Mouse (Mus musculus): ENCODE data around the gene Tmcc2. TPM values are rescaled to one million over a fixed set of nuclear protein-coding genes. Genes with fewer than 3 reads are reported as not detected.

The Tmcc2 gene
- total RNA-seq, 1 experiment from 2014 or later, result 4.5 TPM

DNA sequence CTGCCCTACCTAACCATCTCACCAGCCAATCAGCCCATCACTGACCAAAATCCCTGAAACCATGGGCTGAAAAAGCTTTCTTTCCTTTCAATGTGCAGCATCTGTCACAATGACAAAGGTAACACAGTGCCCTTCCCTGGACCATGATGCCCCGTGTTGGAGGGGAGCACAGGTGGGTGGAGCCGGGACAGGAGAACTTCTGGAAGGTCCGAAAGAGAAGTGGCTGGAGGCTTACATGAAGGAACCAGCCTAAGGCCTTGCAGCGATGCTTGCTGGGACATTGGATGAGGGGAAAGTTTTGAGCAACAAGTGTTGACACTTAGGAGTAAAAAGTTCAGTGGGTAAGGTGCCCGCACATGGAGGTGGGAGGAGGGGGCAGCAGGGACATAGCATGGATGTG lies 42.7 kb downstream of the Tmcc2 start:
- no peak for ATAC-seq (ENCODE audit: extremely low read depth, insufficient number of reproducible peaks, low FRiP score, poor library complexity, severe bottlenecking)

- no peak for ATAC-seq (ENCODE audit: extremely low read depth, insufficient number of reproducible peaks, low FRiP score, poor library complexity, severe bottlenecking)
Observed at GRCm38 (mm10) chr1:132346951-132347350, 44.1 kb downstream of the Tmcc2 start.

DNA sequence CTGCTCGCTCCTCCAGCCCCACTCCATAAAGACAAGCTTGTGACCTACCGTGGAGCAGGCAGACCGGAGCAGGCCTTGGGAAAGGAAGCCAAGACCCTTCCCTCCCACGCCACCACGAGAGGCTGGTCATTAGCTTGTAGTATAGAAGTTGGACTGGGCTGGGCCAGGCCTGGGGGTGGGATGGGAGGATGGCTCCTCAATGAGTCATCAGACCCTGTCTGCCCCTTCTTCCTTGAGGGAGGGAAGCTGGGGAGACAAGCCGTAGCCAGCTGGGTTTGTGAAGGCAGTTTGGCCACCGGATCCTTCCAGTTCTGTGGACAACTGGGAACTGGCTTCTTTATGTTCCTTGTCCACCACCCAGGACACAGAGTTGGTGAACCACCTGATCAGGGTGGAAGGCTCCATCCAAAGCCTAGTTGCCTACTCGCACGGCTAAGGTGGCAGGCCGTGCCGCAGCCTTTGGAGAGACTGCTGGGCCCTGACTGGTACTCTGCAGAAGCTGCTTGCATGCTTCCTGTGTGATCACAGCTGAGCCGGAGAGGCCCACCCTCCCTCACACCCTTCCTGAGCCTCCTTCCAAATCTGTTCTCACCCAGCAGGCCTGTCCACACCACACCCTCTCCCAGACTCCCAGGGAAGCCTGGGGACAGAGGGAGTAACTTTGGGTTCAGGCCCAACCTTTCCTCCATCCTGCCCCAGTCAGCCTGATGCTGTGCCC lies 44.8 kb downstream of the Tmcc2 start:
- no peak for ATAC-seq (ENCODE audit: extremely low read depth, insufficient number of reproducible peaks, low FRiP score, poor library complexity, severe bottlenecking)

DNA sequence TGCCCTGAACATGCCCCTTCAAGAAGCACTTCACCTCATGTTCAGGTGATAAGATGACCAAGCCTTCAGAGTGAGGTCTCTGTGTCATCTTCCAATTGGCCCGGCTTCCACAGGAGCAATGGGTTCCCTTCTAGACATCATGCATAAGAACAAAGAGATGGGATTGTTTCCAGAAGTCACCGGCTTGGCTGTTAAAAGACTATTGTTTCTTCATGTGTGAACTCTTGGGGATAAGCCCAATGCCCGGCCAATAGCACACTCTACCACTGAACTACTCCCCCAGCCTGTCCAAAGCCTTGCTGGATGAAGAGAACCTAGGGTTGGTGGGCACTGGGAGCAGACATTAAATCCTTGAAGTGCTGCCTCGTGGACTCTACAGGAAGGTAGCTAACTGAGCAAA lies 45.6 kb downstream of the Tmcc2 start:
- no peak for ATAC-seq (ENCODE audit: extremely low read depth, insufficient number of reproducible peaks, low FRiP score, poor library complexity, severe bottlenecking)

- ATAC-seq (ENCODE audit: extremely low read depth, insufficient number of reproducible peaks, low FRiP score, poor library complexity, severe bottlenecking), result no peak
Observed at GRCm38 (mm10) chr1:132343656-132344055, 47.4 kb downstream of the Tmcc2 start.

GRCm38 (mm10) chr1:132343191-132343590 lies 47.9 kb downstream of the Tmcc2 start:
- no peak for ATAC-seq (ENCODE audit: extremely low read depth, insufficient number of reproducible peaks, low FRiP score, poor library complexity, severe bottlenecking)

DNA sequence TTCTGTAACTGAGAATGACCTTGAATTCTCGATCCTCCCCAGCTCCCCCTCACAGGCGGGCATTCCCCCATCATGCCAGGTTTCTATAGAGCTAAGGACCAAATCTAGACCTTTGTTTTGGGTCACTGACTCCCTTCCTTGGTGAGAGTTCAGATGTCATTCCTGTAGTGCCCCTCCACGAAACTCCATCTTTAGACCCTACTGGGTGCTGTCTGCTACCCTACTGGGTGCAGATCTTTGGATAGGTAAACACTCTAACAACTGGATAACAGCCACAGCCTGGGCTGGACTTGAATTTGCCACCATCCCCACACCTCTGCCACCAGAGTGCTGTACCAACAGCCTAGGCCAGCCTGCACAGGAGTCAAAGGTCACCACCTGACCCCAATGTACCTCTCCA lies 48.6 kb downstream of the Tmcc2 start:
- ATAC-seq (ENCODE audit: extremely low read depth, insufficient number of reproducible peaks, low FRiP score, poor library complexity, severe bottlenecking), result no peak

DNA sequence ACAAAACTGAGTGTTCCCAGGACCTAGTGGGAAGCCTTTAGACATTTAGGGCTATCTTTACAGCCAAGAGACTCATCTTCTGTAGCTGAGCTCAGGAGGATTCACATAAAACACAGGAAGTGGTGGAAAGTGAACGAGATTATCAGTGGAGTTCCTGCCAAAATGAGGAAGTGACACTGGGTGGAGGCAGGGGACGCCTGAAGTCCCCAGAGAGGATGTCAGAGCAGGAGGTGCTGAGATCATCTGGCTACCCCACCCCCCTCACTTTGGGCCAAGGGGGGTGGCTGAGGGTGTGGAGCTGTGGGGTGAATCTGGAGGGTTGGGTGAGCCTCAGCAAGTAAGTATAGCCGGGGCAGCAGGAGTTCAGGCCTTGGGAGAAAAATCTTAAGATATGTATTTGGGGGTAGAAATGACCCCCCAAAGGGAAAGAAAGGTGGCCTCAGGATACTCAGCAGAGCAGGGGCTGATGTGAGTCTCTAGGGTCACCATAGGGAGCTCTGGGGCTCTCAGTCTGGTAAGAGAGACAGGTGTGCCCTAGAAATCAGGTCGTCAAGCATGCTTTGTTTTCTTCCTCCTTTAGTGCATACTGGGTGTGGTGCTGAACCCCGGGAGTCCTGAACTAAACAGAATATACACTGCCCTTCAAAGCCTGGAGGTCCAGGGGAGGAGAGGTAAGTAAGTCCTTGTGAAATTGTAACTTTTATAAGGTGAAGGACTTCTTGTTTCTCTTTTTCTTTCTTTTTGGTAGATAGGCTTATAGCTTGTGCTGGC lies 49.2 kb downstream of the Tmcc2 start:
- ATAC-seq (ENCODE audit: extremely low read depth, insufficient number of reproducible peaks, low FRiP score, poor library complexity, severe bottlenecking), result peak; percentile 90

- no peak for ATAC-seq (ENCODE audit: extremely low read depth, insufficient number of reproducible peaks, low FRiP score, poor library complexity, severe bottlenecking)
Observed at GRCm38 (mm10) chr1:132338027-132338660, 52.9 kb downstream of the Tmcc2 start.

- ATAC-seq (ENCODE audit: extremely low read depth, insufficient number of reproducible peaks, low FRiP score, poor library complexity, severe bottlenecking), result no peak
Observed at GRCm38 (mm10) chr1:132336921-132337320, 54.2 kb downstream of the Tmcc2 start.

- ATAC-seq (ENCODE audit: extremely low read depth, insufficient number of reproducible peaks, low FRiP score, poor library complexity, severe bottlenecking), result no peak
Observed at GRCm38 (mm10) chr1:132335378-132335965, 55.6 kb downstream of the Tmcc2 start.

- no peak for ATAC-seq (ENCODE audit: extremely low read depth, insufficient number of reproducible peaks, low FRiP score, poor library complexity, severe bottlenecking)
Observed at GRCm38 (mm10) chr1:132334178-132334801, 56.8 kb downstream of the Tmcc2 start.

- ATAC-seq (ENCODE audit: extremely low read depth, insufficient number of reproducible peaks, low FRiP score, poor library complexity, severe bottlenecking), result no peak
Observed at GRCm38 (mm10) chr1:132333675-132334141, 57.4 kb downstream of the Tmcc2 start.

DNA sequence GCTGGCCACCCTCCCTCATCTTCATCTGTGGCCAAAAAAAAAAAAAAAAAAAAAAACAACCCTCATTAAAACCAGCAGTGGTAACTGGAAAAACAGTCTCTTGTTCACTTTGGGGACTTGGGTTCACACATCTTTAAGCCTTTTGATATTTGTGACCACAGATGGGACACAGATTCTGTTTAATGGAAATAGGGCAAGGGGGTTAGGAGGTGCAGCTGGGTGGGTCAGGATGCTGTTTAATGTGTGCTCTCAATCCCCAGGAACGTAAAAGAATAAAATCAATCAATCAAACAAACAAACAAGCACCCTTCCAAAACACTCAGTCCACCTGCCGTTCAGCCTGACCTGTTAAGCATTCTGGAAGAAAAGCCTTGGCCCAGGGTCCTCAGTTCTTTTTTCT lies 57.9 kb downstream of the Tmcc2 start:
- ATAC-seq (ENCODE audit: extremely low read depth, insufficient number of reproducible peaks, low FRiP score, poor library complexity, severe bottlenecking), result no peak

DNA sequence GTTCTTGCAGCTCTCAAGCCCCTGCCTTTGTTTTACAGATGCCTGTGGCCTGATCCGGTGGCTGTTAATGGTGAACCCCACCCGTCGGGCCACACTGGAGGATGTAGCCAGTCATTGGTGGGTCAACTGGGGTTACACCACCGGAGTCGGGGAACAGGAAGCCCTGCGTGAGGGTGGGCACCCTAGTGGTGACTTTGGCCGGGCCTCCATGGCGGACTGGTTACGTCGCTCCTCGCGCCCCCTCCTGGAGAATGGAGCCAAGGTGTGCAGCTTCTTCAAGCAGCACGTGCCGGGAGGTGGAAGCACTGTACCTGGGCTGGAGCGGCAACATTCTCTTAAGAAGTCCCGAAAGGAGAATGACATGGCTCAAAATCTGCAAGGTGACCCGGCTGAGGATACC lies 59.8 kb downstream of the Tmcc2 start:
- no peak for ATAC-seq (ENCODE audit: extremely low read depth, insufficient number of reproducible peaks, low FRiP score, poor library complexity, severe bottlenecking)

DNA sequence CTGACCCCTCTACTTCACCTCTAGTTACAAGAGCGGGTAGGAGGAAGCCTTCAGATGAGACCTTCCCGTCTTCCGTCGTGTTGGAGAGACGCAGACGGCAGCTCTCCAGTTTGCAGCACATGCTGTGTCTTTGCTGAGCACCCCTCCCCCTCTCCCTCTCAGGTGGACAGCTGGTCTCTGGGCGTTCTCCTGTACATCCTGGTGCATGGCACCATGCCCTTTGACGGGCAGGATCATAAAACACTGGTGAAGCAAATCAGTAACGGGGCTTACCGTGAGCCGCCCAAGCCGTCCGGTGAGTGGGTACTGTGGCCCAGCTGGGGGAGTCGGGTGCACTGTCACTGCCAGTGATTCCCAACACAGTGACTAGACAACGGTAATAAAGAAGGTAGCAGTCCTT lies 60.7 kb downstream of the Tmcc2 start:
- no peak for ATAC-seq (ENCODE audit: extremely low read depth, insufficient number of reproducible peaks, low FRiP score, poor library complexity, severe bottlenecking)

GRCm38 (mm10) chr1:132329656-132330055 lies 61.4 kb downstream of the Tmcc2 start:
- no peak for ATAC-seq (ENCODE audit: extremely low read depth, insufficient number of reproducible peaks, low FRiP score, poor library complexity, severe bottlenecking)

DNA sequence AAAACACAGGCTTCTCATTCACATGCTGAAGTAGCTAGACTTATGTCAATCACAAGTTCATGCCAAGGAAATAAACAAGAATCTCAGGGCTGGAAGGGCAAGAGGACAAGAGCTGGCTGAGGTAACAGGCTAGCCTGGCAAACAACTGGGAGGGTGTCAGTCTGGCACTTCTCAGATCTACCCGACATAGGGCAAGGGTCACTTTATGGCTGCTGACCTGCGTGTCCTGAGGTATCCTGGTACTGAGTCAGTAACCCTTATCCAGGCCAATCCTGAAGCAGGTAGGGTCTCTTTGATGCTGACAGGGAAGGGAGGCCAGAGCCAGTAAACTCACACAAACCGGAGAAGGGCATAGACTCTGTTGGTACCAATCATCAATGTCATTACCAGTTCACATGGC lies 62.5 kb downstream of the Tmcc2 start:
- ATAC-seq (ENCODE audit: extremely low read depth, insufficient number of reproducible peaks, low FRiP score, poor library complexity, severe bottlenecking), result no peak

DNA sequence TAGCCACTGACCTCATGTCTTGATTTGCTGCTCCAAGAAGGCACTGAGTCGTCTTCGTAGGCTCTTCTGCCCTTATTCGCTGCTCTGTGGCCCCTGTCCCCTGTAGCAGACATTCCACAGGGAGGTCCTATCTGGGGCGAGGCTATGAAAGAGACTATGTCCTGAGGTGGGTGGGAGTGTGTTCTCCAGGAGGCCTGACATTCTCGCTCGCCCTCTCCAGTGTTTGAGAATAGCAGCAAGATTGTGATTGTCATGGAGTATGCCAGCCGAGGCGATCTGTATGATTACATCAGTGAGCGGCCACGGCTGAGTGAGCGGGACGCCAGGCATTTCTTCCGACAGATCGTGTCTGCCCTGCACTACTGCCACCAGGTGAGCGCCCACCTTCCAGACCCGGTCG lies 63.6 kb downstream of the Tmcc2 start:
- no peak for ATAC-seq (ENCODE audit: extremely low read depth, insufficient number of reproducible peaks, low FRiP score, poor library complexity, severe bottlenecking)
